Mouse (Mus musculus) lung, adult 2 months (tissue): ENCODE results near the gene Klf7. TPM values are rescaled to one million over a fixed set of nuclear protein-coding genes. Genes with fewer than 3 reads are reported as not detected.

Experiments
- DNase-seq: peaks from one replicate; pipeline ENCODE4 v3.0.0; 2022
- H3K4me1 ChIP-seq: fragments of 200-500 bp; 2 replicates; pipeline ENCODE4 v1.6.1; 2011; ENCODE audit warnings: low read length; ENCODE audit not compliant: control insufficient read depth, insufficient read depth
- H3K4me3 ChIP-seq: fragments of 200-500 bp; replicated peaks from 2 replicates; pipeline ENCODE3; 2011; ENCODE audit warnings: low read depth, mild to moderate bottlenecking, control low read depth, low read length; ENCODE audit errors: extremely low read depth
- CTCF ChIP-seq: fragments of 200-500 bp; IDR thresholded peaks from 2 replicates; pipeline ENCODE4 v1.5.1; 2011; ENCODE audit warnings: mild to moderate bottlenecking, low read length, control low read depth; ENCODE audit not compliant: insufficient read depth
- POLR2A ChIP-seq: fragments of 200-500 bp; IDR thresholded peaks from 2 replicates; pipeline ENCODE4 v1.6.1; 2011; ENCODE audit warnings: low read depth, mild to moderate bottlenecking, control low read depth, low read length, borderline replicate concordance; ENCODE audit errors: extremely low read depth
- WGBS: fragments of 180-500 bp; shearing (Covaris S2); methylation state at CpG from one replicate; pipeline ENCODE4 v1.1.7; 2018; 5-methylcytosine and 5-hydroxymethylcytosine counted together
- polyA plus RNA-seq: library from polyadenylated mRNA; depleted of rRNA; stranded (reverse); fragments of >200 nt; gene quantifications from 2 replicates; pipeline ENCODE4 v1.2.3, GENCODE M21; 2012

Klf7 gene
- polyA plus RNA-seq, 1 experiment, result 32.3 TPM

DNA sequence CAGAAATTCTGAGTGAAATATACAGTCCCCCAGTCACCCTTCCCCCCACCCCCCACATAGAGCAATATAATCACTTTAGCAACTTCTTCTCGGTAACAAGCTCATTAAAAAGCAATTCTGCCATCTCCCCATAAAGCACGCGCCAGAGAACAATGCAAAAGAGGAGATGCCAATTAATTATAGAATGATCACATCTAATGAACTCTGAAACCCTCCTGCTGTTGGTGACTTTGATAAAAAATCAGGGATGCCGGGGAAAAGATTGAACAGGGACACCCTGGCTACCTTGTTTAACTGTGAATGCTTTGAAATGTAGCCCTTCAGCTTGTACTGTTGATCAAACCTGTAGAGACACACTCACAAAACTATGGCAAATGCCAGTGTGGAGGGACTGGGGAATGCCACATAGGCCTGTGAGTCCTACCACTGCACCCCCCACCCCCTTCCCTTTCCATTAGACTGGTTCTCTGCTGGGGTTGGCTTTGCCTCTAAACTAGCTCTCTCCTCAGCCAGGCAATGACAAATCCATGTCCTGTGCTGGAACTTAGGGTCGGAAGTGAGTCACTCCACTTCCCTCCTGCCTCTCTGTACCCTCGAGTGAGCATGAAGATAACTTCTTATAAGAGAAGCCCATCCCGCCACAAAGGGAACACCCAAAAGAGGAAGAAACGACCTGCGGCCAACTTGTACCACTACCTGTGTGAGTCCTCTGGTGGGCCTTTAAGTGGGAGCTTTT lies 43.9 kb downstream of the Klf7 start:
- TF ChIP-seq CTCF, result no peak
- no peak for TF ChIP-seq POLR2A

DNA sequence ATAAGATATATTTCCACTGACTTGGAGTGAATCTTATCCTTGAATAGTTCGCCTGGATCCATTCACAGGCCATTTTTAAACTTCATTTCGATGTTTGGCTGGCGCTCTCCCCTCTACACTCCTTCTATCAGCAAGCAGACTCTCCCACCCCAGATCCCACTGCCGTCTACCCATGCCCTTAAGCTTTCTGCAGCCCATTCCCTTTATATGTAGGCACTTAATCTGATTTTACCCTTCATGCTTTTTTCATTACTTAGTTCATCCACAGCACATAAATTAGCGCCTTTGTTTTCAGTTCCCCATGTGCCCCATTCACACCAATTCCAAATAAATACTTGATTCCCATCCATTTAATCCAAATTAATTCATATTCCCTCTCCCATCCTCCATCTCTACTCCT lies 48.0 kb downstream of the Klf7 start:
- Histone ChIP-seq H3K4me1 (peaks cover 8% of the 10 kb centered on the region), H3K4me3 (no peak overlapping the region)
- TF ChIP-seq CTCF, result no peak
- no peak for TF ChIP-seq POLR2A
- 91% methylated on average over 5 of the region's 5 CpGs for WGBS
- DNase-seq, result no peak

More for the DNA sequence above, 43.9 kb downstream of the Klf7 start:
- H3K4me3 ChIP-seq, result no peak overlapping the region
- WGBS, result 62% methylated on average over 9 of the region's 9 CpGs
- H3K4me1 ChIP-seq, result peaks cover 25% of the 10 kb centered on the region
- DNase-seq, result no peak

GRCm38 (mm10) chr1:64070947-64071346 lies 51.1 kb downstream of the Klf7 start:
- DNase-seq, result no peak
- WGBS, result 78% methylated on average over 2 of the region's 2 CpGs
- peaks cover 2% of the 10 kb centered on the region for H3K4me1 ChIP-seq
- no peak overlapping the region for H3K4me3 ChIP-seq
- no peak for TF ChIP-seq CTCF
- no peak for TF ChIP-seq POLR2A

- TF ChIP-seq POLR2A (no peak), CTCF (no peak)
- 64% methylated on average over 10 of the region's 10 CpGs for WGBS
- Histone ChIP-seq H3K4me3 (no peak overlapping the region), H3K4me1 (peaks cover 4% of the 10 kb centered on the region)
- no peak for DNase-seq
Observed at GRCm38 (mm10) chr1:64066320-64067254, 55.5 kb downstream of the Klf7 start.

GRCm38 (mm10) chr1:64061488-64061887 lies 60.6 kb downstream of the Klf7 start:
- DNase-seq, result no peak
- 80% methylated on average over 10 of the region's 10 CpGs for WGBS
- no peak for TF ChIP-seq CTCF
- no peak for TF ChIP-seq POLR2A
- H3K4me1 ChIP-seq, result peaks cover 14% of the 10 kb centered on the region
- no peak overlapping the region for H3K4me3 ChIP-seq

DNA sequence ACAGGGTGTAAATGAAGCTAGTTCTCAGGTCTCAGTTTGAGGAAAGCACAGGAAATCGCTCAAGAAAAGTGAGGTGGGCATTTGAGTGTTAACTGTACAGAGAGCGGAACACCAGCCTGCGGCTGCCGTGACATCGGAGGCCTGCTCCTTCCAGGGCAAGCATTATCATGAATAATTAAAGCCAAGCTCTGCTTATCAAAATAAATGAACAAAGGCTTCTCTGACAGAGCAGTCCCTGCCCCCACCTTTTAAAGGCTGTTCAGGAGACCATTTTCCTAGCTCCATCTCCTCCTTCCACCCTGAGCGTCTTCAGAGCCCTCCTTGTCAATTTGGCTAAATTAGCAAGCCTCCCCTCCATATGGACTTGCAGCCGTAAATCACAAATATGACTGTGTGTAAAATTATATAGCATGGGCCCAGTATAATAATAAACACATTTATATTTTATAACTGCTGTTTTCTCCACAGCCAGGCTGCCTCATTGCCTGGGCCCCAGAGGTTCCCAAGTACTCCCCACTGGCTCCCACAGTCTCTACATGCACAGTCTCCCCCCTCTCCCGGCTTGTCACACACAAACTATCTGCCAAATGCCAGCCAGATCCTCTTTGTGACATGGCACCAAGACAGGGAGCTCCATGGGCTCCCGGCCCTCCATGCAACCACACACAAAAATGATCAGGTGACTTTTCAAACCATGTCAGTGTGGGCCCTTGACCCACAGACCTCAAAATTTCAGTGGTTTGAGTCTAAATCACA lies 61.2 kb downstream of the Klf7 start:
- TF ChIP-seq CTCF (no peak), POLR2A (no peak)
- DNase-seq, result no peak
- H3K4me3 ChIP-seq, result no peak overlapping the region
- 55% methylated on average over 9 of the region's 9 CpGs for WGBS
- peaks cover 14% of the 10 kb centered on the region for H3K4me1 ChIP-seq

GRCm38 (mm10) chr1:64060116-64060515 lies 62.0 kb downstream of the Klf7 start:
- no peak for DNase-seq
- H3K4me3 ChIP-seq, result no peak overlapping the region
- 41% methylated on average over 7 of the region's 7 CpGs for WGBS
- TF ChIP-seq CTCF (no peak), POLR2A (no peak)
- H3K4me1 ChIP-seq, result peaks cover 14% of the 10 kb centered on the region

GRCm38 (mm10) chr1:64056541-64056940 lies 65.5 kb downstream of the Klf7 start:
- Histone ChIP-seq H3K4me3 (no peak overlapping the region), H3K4me1 (peaks cover 15% of the 10 kb centered on the region)
- DNase-seq, result no peak
- WGBS, result 78% methylated on average over 2 of the region's 2 CpGs
- TF ChIP-seq POLR2A (no peak), CTCF (no peak)

GRCm38 (mm10) chr1:64055978-64056377 lies 66.1 kb downstream of the Klf7 start:
- Histone ChIP-seq H3K4me1 (peaks cover 12% of the 10 kb centered on the region), H3K4me3 (no peak overlapping the region)
- TF ChIP-seq CTCF, result no peak
- WGBS, result 81% methylated on average over 4 of the region's 4 CpGs
- DNase-seq, result no peak
